Mouse (Mus musculus) spleen, embryonic (tissue): ENCODE measurements at regions not wholly inside any gene's neighbourhood (a gene's known extent, or its start where the extent isn't known, plus 50 kb on each side); places are given as distances from the start of the nearest gene placed in this dataset.

Source experiments
- CTCF ChIA-PET: fragments of 350-600 bp; sonication (Branson Sonifier 250); formaldehyde crosslinking; loops from one replicate; lab custom pipeline; 2022; lab: Charles Lee

DNA sequence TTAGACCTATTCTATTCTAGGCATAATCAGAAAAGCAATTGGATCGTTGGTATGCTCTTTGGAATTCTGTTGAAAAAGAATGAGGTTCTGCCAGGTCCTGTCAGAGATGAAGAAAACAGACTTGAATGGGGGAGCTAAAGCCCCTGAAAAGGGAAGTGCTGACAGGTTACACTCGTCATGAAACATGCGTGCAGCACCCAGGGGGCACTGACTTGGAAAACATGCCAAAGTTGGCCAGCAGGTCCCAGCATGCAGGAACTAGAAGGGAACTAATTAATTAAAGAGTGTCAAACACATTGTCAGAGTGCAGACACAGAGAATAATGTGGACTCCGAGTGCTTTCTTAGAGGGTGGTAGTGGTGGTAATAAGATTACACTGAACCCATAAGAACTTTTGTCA lies 346.2 kb upstream of the Smarca2 start:
- CTCF ChIA-PET = no interaction called here

DNA sequence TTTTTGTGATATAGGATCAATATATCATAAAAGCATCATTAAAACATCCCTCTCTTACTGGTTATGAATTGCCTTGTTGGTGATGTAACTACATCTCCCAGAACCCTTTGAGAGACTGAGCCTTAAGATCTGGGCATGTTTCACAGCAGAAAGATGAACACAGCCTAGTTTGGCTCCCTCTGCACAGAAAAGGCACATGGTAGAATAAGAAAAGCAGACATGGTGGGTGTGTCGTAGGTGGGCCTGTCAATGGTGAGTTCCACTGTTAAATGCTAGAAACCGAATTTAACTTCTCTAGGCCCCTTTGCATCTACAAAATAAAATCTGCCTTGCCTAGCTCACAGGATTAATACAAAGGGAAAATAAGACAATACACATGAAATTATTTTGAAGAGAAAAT lies 343.3 kb upstream of the Smarca2 start:
- CTCF ChIA-PET = no interaction called here

DNA sequence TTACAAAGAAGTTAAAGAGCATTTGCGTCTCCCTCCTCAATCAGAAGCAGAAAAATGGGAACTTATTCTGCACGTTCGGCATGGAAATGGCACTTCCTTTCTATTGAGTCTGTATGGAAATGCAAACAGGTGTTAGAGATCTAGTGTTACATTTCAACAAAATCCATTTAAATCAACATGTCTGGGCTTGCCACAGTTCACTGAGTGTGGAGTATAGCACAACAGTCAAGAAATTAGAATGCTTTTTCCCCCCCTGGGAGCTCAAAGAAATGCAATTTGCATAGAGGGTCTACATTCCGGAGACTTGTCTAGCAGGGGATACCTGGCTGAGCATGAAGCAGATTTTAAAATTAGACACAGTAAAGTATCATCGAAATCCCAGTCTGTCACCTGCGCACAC lies 308.5 kb upstream of the Smarca2 start:
- CTCF ChIA-PET = no interaction called here

DNA sequence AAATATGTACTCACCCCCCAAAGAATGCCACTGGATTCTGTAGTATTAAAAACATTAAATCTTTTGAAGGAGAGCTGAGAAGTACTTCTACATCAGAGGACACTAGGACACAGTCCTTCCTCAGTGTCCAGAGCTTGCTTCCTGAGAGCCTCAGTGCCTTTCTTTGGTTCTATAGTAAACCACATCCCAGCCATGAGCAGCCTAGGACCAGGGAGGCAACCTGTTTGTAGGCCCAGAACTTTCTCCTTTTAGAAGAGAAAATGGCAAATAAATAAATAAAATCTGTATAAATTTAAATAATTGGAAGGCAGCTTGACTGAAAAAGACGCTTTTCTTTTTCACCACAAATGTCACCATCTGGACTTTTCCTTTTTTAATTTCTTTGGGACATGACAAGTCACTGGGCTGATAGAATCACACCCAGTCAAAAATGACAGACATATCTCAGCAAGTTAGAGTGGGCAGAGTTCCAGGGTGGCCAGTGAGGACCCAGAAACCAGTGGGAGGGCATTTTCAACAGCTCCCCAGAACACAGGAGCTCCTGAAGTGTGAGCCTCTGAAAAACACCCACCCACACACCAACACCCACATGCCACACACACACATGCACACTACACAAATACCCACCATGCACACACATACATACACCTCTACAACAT lies 296.2 kb upstream of the Smarca2 start:
- CTCF ChIA-PET = no interaction called here

DNA sequence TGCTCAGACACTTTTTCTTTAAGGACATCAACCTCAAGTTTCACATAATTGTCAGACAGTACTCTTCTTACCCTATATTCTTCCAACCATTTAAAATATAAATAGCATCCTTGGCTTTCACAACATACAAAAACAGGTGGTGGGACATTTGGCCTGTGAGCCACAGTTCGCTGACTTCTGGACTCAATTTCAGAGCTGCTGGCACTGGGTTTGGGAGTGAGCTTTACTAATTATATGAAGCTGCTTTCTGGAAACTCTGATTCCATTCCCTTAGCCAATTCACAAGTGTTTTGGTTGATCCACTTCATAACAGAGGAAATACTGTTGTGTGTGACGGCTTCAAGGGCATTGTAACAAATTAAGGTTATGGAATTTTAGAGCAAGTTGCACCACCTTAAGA lies 285.9 kb upstream of the Smarca2 start:
- CTCF ChIA-PET = no interaction called here

DNA sequence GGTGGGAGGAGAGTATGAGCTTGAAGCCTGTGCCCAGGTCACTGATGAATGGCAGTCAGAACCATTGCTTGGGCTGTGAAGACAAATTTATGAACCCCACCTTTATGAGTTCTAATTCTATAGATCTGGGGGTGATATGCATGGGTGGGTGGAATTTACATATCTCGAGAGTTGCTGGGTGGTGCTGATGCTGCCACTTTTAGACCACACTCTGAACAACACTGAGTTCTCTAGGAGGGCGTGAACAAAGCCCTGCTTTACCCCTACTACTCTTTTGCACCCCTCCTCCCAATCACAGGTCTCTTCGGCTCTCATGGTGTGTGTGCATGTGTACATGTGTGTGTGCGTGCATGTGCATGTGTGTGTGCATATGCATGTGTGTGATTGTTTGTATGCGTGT lies 281.2 kb upstream of the Smarca2 start:
- CTCF ChIA-PET = no interaction called here

DNA sequence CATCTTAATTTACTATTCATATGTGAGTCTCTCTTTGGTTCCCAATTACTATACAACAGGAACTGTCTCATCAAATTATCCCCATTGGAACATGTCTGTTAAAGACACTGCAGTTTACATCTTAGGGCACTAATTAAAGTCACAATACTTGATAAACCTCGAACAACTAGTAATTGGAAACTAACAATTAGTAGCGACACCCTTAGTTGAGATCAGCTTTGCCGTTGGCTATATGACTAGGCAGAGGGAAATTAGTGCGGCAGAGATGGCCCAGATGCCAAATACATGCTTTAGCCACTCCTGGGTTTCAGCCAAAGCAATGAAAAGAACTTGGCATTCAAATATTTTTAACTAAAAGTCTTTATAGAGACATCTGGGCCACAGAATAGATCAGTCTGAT lies 265.7 kb upstream of the Smarca2 start:
- CTCF ChIA-PET = no interaction called here

DNA sequence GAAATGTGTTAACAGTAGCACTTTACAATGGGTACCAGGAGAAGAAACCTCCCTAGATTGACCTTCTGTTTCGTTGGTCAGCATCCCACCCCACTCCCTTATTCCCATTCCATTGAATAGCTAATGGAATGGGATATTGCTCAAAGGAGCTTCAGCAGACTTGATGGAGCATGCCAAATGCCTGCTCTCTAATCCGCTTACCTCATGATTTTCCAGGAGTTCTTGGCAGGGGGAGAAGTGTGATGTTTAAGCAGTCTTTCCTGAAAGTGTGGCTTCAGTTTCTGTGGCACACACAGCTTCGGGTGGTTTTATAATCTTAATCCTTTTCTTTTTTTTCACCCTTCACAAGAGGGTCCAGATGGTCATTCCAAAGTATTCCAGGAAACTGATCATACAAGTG lies 264.7 kb upstream of the Smarca2 start:
- CTCF ChIA-PET = no interaction called here

DNA sequence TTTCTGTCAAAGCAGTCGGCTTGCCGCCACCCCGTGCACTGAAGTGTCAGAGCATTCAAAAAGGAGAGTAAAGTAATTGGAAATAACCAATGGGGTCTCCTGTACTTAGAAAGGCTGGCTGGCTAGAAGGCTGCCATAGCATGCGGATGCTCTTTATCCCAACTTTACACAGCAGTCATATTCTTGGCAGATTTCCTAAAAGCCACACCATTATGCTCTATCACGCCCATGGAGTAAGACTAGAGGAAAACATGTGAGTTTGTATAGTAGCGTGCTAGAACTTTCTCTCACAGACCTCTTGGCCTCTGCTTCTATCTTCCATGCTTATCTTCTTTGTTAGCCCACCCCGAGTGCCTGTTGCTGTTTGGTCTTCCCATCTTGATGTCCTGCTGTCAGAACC lies 249.8 kb upstream of the Smarca2 start:
- CTCF ChIA-PET = no interaction called here

DNA sequence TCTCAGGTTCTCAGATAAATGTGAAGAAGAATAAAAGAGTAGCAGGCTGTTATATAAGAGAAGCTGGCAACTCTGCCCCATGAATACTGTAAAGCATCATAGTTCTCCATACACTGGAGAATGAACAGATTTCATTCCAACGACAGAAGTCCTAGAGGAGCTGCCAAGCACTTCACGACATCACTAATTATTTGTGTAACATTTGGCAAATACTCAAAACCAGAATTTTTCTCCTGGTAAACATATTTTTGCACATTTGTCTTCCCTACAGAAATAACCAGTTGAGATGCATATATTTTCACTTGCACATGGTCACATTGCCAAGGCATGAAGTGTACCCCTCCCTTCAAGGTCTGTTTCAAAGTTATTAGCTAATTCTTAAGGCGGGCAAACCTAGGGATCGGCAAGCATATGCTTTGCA lies 220.9 kb upstream of the Smarca2 start:
- CTCF ChIA-PET = no interaction called here

DNA sequence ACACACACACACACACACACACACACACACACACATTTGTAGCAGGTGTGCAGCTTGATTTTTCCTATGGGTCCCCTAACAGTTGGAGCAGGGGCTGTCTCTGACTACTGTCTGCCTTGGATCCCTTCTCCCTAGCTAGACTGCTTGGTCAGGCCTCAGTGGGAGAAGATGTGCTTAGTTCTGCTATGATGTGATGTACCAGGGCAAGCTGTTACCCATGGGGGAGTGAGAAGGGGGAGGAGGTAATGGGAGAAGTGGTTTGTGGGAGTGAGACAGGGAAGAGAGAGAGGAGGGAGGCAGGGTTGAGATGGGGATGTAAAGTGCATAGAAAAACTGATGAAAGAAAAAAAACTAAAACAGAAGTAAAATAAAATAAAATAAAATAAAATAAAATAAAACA lies 218.8 kb upstream of the Smarca2 start:
- CTCF ChIA-PET = no interaction called here

DNA sequence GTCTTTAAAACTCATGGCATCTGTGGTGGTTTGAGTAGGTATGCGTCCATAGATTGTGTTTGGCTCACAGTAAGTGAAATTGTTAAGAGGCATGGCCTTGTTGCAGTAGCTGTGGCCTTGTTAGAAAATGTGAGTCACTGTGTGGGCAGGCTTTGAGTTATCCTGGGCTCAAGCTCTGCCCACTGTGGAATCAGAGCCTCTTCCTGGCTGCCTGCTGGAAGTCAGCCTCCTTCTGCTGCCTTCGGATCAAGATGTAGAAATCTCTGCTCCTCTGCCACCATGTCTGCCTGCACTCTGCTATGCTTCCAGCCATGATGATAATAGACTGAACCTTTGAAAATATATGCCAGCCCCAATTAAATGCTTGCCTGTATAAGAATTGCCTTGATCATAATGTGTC lies 192.2 kb upstream of the Smarca2 start:
- CTCF ChIA-PET = no interaction called here

DNA sequence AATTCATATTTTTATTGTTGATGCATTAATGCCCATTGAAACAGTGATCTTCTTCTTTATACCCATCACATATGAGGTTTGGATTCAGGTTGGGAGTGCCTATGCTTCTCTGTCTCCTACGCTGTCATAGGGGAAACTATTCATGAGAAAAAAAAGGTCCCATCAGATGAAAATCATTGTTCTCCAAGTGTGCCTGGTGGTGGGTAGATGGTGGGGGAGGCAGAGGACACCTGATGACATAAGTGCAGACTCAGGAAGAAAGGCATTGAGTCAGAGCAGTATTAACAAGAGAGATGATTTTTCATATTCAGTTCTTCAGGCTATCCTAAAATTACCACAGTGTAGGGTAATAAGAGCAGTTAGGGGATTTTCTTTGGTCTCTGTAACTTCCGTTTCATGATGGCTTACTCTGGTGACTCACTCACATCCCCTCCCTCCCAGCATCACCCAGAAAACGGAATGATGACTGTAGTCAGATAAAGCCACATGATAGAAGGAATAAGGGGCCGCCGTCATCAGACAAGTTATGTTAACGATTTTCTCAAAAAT lies 190.3 kb upstream of the Smarca2 start:
- CTCF ChIA-PET = no interaction called here

DNA sequence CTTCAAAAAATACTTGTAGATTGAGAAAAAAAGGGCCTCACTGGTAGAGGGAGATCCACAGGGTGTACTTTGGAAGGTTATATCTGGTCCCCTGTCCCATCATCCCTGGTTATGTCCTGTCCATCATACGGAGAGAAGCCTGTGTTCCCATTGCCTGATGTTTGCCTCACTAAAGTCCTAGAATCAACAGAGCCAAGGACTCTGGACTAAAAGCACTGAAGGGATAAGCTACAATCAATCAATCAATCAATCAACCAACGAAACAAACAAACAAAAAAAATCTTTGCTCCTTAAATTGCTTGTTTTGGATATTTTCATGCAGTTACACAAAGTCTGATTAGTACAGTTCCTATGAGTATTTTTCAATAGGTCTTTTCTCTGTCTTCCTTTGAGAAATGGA lies 185.1 kb upstream of the Smarca2 start:
- CTCF ChIA-PET = no interaction called here

DNA sequence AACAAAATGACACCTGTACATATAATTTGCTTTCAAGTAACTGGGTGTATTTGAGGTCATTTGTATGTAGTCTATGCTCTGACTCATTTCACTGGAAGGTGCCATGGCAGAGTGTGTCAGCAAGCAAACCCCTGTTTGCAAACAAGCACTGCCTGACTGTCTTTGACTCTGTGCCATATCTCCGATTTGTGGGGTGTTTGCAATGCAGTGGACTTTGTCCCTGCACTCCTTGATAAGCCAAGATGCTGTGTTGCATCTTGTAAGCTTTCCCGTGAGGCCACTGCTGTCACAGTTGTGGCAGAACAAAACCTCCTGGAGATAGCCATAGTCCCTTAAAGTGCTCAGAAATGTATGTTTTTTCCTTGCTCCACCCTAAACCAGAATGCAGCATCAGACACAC lies 165.7 kb upstream of the Smarca2 start:
- CTCF ChIA-PET = no interaction called here

DNA sequence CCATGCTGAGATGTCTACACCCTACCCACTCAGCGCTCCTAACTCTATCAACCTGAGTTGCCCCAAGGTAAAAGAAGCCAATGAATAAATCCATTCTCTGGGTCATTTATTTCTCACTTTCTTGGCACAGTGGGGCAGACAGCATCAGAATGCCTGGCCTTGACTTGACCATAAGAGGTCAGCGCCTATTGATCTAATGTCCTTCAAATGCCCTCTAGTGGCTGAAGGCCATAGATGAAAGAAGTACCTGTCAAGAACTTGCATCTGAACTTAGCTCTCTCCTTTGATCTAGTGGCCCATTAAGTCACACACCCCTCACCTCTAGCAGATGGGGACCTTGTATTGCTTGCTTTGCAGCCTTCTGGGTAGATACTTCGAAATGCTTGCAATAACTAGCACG lies 159.5 kb upstream of the Smarca2 start:
- CTCF ChIA-PET = no interaction called here

DNA sequence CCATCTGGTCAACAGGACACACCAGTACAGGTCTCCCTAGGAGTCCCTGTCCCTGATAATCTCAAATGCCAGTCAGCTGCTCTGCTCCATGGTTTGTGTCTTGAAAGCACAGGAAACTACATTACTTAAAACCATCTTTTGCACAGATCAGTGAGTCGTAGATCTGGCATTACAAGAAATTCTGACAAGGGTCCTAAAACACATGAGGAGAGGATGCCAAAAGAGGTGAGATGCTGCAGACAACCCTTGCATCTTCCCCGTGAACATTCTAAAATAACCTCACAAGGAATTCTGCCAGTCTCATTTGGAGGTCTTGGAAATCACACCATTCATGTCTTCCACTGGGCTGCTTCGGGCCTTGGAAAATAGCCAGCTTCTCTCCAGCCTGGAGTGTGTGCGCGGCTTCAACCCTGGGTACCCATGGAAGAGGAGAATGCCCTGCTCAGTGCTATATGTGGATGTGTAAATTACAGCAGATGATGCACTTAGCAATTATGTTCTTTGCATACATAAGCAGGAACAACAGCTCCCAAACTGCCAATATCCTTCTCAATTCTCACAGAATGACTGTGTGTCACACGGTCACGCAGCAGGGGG lies 157.3 kb upstream of the Smarca2 start:
- CTCF ChIA-PET = interaction anchor here (0.6 kb wide), 1 partner anchor 354 kb away, joined by 9 read pairs; no protein-coding TSS in a partner anchor

DNA sequence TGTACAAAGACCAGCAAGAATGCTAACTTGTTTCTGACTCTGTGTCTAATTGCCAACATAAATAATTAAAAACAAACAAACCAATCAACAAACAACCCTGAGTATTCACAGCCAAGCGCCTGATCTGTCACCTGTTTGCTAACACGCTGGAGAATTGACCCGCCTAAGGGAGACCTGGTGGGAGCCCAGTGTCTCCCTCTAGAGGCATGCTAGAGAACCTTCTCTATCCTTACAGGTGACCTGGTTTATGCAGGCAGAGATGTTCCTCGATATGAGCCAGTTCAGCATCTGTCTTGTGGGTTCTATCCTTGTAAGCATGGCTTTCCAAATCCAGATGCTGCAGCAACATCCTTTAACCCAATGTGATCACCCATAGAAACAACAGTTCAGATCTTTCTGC lies 143.1 kb upstream of the Smarca2 start:
- CTCF ChIA-PET = no interaction called here

DNA sequence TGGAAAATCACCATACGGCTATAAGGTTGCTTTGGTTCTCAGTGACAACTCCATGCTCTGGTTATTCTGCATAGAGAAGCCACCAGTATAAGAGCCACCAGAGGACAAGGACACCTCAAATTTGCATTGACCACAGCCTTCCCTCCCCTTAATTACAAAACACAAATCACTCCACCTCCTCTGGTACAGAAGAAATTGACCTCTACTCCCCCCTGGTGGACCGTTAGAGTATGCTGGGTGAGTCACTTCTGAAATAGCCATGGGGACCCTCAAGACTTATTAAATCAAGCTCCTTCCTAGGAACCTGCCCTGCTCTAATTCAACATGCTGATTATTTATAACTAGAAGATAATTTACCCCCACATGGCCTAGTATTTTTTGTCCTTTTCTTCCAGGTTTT lies 139.6 kb upstream of the Smarca2 start:
- CTCF ChIA-PET = no interaction called here

DNA sequence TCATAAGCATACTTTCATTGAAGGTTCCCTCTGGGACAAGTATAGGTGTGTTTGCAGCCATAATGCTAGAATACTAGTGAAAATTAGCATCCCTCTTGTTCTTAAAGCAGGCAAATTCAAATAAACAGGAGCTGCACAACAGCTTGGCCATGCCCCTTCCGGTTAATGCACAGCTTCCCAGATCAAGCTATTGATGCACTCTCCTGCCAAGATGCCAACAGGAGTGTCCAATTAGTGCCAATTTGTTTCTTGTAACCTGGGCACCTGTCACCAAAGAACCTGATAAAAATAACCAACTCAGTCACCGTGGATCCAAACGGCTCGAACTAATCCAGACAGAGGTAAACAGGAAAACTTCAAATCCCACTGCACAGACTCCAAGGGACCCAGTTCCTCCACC lies 138.6 kb upstream of the Smarca2 start:
- CTCF ChIA-PET = no interaction called here

DNA sequence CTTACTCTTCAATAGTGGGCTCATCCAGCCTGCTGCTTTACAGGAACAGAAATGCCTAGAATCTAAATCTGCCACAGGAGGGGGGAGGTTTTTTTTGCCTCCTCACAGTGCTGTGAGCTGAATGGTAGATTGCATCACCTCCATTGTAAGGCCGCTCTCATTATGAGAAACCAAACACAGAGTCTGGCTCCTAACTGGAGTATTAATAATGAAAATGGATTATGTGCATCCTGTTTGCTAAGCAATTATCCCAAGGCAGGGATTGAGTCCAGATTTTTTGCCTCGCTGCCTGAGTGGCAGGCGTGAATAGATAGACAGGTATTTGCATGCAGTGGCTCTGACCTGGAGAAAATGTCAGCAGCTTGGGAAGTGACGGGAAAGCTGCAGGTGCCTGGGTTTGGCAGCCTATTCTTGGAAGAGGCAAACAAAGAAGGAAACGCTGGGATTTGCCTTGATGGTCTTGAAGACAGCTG lies 137.6 kb upstream of the Smarca2 start:
- CTCF ChIA-PET = no interaction called here

DNA sequence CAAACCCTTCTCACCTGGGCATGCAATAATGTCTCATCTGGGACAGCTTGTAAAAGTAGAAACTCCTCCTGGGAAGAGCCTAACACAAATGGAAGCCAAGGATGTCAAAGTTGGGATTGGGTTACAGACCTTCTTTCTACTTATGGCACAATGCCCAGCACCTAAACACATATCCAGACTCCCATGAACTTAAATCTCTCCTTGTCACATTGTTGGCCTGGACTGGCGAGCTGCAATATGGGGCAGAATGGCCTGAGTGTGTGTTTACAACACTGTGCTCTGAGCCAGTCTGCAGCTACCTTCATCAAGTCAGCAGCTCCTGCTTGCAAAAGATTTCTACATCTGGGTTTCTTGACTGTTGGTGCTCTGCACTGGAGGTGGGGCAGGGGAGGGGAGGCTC lies 132.2 kb upstream of the Smarca2 start:
- CTCF ChIA-PET = no interaction called here

DNA sequence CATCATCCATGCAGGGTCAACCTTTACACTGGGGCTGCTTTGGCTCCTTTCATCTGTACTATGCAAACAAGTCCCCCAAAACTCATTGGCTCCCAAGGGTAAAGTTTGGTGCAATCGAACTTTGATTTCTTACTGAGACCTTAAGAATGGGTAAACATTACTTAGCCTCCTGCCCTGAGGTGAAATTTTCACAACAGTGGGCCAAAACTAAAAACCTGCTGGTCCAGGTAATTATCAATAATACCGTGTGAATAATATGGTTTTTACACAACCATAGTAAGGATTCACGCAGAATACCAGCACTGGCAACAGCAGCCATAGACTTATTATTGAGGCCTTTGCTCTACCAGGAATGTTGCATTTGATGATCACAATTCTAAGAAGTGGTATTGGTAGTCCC lies 131.6 kb upstream of the Smarca2 start:
- CTCF ChIA-PET = no interaction called here

DNA sequence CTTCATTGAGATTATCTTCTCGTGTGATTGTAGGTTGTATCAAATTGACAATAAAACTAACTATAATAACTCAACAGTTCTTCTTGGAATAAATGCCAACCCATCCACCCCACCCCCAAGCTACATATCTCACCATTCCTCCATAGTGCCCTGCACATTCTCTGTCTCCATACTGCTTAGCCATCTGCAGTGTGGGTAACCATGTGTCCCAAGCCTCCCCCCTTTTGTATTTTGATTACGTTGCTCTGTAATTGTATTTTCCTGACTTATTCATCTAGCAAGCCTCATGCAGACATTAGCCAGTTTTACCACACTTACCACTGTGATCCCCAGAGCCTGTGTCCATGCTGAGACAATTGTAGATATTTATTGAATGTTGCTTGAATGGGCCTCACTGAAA lies 129.7 kb upstream of the Smarca2 start:
- CTCF ChIA-PET = no interaction called here
